ENCODE assay signal across 8 mouse cellular contexts in genomic region chr11:115367395-115367944, GRCm38 (mm10). TPM values are rescaled to one million over a fixed set of nuclear protein-coding genes. Genes with fewer than 3 reads are reported as not detected.
DNase-seq lines count a peak whose midpoint lies in the region; ATAC-seq lines count a peak whose summit lies in the region.

Hid1 (minus strand) TSS chr11:115367756.

- ATAC-seq in forebrain, embryonic 12.5 days (ENCODE audit: low FRiP score): peak; percentile 92
- peak; percentile 79 for ATAC-seq in liver, embryonic 16.5 days (ENCODE audit: low read depth)
- ATAC-seq in neural tube, embryonic 13.5 days (ENCODE audit: low read depth): peak; percentile 83

- peaks cover 24% of the 10 kb centered on the region for H3K4me1 ChIP-seq in forebrain, embryonic 12.5 days
- peaks cover 4% of the 10 kb centered on the region for H3K4me1 ChIP-seq in liver, embryonic 16.5 days (ENCODE audit: control insufficient read depth, low read depth, low read length)
- H3K4me1 ChIP-seq in neural tube, embryonic 13.5 days (replicated peaks): peaks cover 23% of the 10 kb centered on the region

- intact Hi-C loops in heart, postnatal 10 days (cut with DNase I): no loop called here

- H3K9ac ChIP-seq in forebrain, embryonic 12.5 days: peak within 1 kb of the TSS; percentile 78
- peak within 1 kb of the TSS; percentile 17; the same call in 1 of the 2 replicates for H3K9ac ChIP-seq in liver, embryonic 16.5 days (ENCODE audit: low read depth, low read length)
- H3K9ac ChIP-seq in neural tube, embryonic 13.5 days: peak within 1 kb of the TSS; percentile 89

- H3K36me3 ChIP-seq in forebrain, embryonic 12.5 days (replicated peaks): no peaks in the 10 kb centered on the region
- no peaks in the 10 kb centered on the region for H3K36me3 ChIP-seq in liver, embryonic 16.5 days (ENCODE audit: control insufficient read depth, insufficient read depth)
- H3K36me3 ChIP-seq in neural tube, embryonic 13.5 days: no peaks in the 10 kb centered on the region

- DNase-seq in ES-CJ7 (ENCODE audit: low read depth, low spot score): peak; percentile 75
- DNase-seq in c-Kit-positive CD71-positive TER-119-positive erythroid progenitor cells, embryonic 14.5 days (ENCODE audit: low spot score): peak; percentile 53
- DNase-seq in heart, postnatal 10 days: peak; percentile 77 to 79
- DNase-seq in kidney, postnatal 4 days: peak; percentile 83 to 87
- DNase-seq in testis, postnatal 10 days (ENCODE audit: low spot score): peak; percentile 85

- WGBS in forebrain, embryonic 12.5 days: under 1% methylated on average over 39 of the region's 39 CpGs
- under 1% methylated on average over 39 of the region's 39 CpGs for WGBS in liver, embryonic 16.5 days (ENCODE audit: insufficient replicate concordance)
- under 1% methylated on average over 37 of the region's 39 CpGs for WGBS in neural tube, embryonic 13.5 days

- peak within 1 kb of the TSS; percentile 68 for H3K27ac ChIP-seq in forebrain, embryonic 12.5 days
- no peak within 1 kb of the TSS for H3K27ac ChIP-seq in liver, embryonic 16.5 days (ENCODE audit: low read length)
- H3K27ac ChIP-seq in neural tube, embryonic 13.5 days (replicated peaks): peak within 1 kb of the TSS; percentile 90

- H3K9me3 ChIP-seq in forebrain, embryonic 12.5 days: no peaks in the 10 kb centered on the region
- no peaks in the 10 kb centered on the region for H3K9me3 ChIP-seq in liver, embryonic 16.5 days (replicated peaks; ENCODE audit: control insufficient read depth, low read length)
- H3K9me3 ChIP-seq in neural tube, embryonic 13.5 days: no peaks in the 10 kb centered on the region

- H3K27me3 ChIP-seq in forebrain, embryonic 12.5 days: peaks cover 29% of the 10 kb centered on the region
- peaks cover 37% of the 10 kb centered on the region for H3K27me3 ChIP-seq in liver, embryonic 16.5 days (ENCODE audit: control insufficient read depth, insufficient read depth, low read depth, low read length)
- peaks cover 38% of the 10 kb centered on the region for H3K27me3 ChIP-seq in neural tube, embryonic 13.5 days

- peak within 1 kb of the TSS; percentile 97 for H3K4me2 ChIP-seq in forebrain, embryonic 12.5 days
- peak within 1 kb of the TSS; percentile 65 for H3K4me2 ChIP-seq in liver, embryonic 16.5 days (ENCODE audit: low read depth, low read length)
- H3K4me2 ChIP-seq in neural tube, embryonic 13.5 days: peak within 1 kb of the TSS; percentile 86

- peak within 1 kb of the TSS; percentile 70 for H3K4me3 ChIP-seq in forebrain, embryonic 12.5 days (replicated peaks)
- peak within 1 kb of the TSS; percentile 47 for H3K4me3 ChIP-seq in liver, embryonic 16.5 days (ENCODE audit: low read depth, low read length)
- peak within 1 kb of the TSS; percentile 65 for H3K4me3 ChIP-seq in neural tube, embryonic 13.5 days

RNA-seq across cellular contexts. Expression of gene Hid1, which starts in this region (rescaled TPM):
- 33.7 and 36.4 TPM in 2 replicates for polyA plus RNA-seq in forebrain, embryonic 12.5 days (2016; fragmentation: Nextera tagmentation; extraction: Ambion mirVana)
- total RNA-seq in heart, postnatal 10 days (2021): 1 to 10 TPM; 6.9 to 7.1 TPM
- 1.3 and 1.9 TPM in 2 replicates for polyA plus RNA-seq in liver, embryonic 16.5 days (2015; fragmentation: Nextera tagmentation; extraction: Ambion mirVana)
- polyA plus RNA-seq in neural tube, embryonic 13.5 days (2015; fragmentation: Nextera tagmentation; extraction: Ambion mirVana): 41.5 and 44.6 TPM in 2 replicates

Comparison
In these comparisons a context has a peak if more than half of its experiments do, and no peak if none do; other contexts are left out.
1. RNA of gene Hid1 (polyA plus RNA-seq): 41.5 to 44.6 TPM in neural tube, embryonic 13.5 days and 33.7 to 36.4 TPM in forebrain, embryonic 12.5 days; 1.3 to 1.9 TPM in liver, embryonic 16.5 days; every median in the first group is over 10 times any median in the second.
2. H3K9ac ChIP-seq: peak in every context shown above with its lines; median percentile 89 in neural tube, embryonic 13.5 days; 78 in forebrain, embryonic 12.5 days; 17 in liver, embryonic 16.5 days.
3. Peak in every context shown above with its lines, with median percentiles within 50 percentile points of each other: DNase-seq, ATAC-seq, H3K4me2 ChIP-seq and H3K4me3 ChIP-seq.